Mouse (Mus musculus): ENCODE measurements at regions not wholly inside any gene's neighbourhood (a gene's known extent, or its start where the extent isn't known, plus 50 kb on each side); places are given as distances from the start of the nearest gene placed in this dataset.
"Not testable (repeated sequence)": the region's sequence is repeated elsewhere in the genome, so short reads cannot be mapped to it uniquely, and the experiment has no call there.

- DNase-seq (ENCODE audit: low spot score in 2 of 2): no peak
Measured at GRCm38 (mm10) chr3:21729328-21729727, 347.1 kb upstream of the Tbl1xr1 start.

GRCm38 (mm10) chr3:21735688-21736087 lies 340.8 kb upstream of the Tbl1xr1 start:
- peak in 1 of 2 experiments; percentile 22 for DNase-seq (ENCODE audit: low spot score in 2 of 2)

GRCm38 (mm10) chr3:21739720-21740119 lies 336.7 kb upstream of the Tbl1xr1 start:
- no peak for DNase-seq (ENCODE audit: low spot score in 2 of 2)

- no peak for DNase-seq (ENCODE audit: low spot score in 2 of 2)
Measured at GRCm38 (mm10) chr3:21744107-21744506, 332.3 kb upstream of the Tbl1xr1 start.

GRCm38 (mm10) chr3:21760516-21761218 lies 315.8 kb upstream of the Tbl1xr1 start:
- no peak for DNase-seq (ENCODE audit: low spot score in 2 of 2)

- DNase-seq (ENCODE audit: low spot score in 2 of 2): no peak
Measured at GRCm38 (mm10) chr3:21761219-21761600, 315.2 kb upstream of the Tbl1xr1 start.

GRCm38 (mm10) chr3:21761909-21762308 lies 314.5 kb upstream of the Tbl1xr1 start:
- no peak for DNase-seq (ENCODE audit: low spot score in 2 of 2)

GRCm38 (mm10) chr3:21768081-21768480 lies 308.4 kb upstream of the Tbl1xr1 start:
- no peak for DNase-seq (ENCODE audit: low spot score in 2 of 2)

- no peak for DNase-seq (ENCODE audit: low spot score in 2 of 2)
Measured at GRCm38 (mm10) chr3:21769920-21770547, 306.4 kb upstream of the Tbl1xr1 start.

GRCm38 (mm10) chr3:21771752-21772298 lies 304.6 kb upstream of the Tbl1xr1 start:
- no peak for DNase-seq (ENCODE audit: low spot score in 2 of 2)

- no peak for DNase-seq (ENCODE audit: low spot score in 2 of 2)
Measured at GRCm38 (mm10) chr3:21774172-21774842, 302.1 kb upstream of the Tbl1xr1 start.

- DNase-seq (ENCODE audit: low spot score in 2 of 2): no peak
Measured at GRCm38 (mm10) chr3:21778789-21779188, 297.7 kb upstream of the Tbl1xr1 start.

- DNase-seq (ENCODE audit: low spot score in 2 of 2): no peak
Measured at GRCm38 (mm10) chr3:21791983-21792631, 284.3 kb upstream of the Tbl1xr1 start.

GRCm38 (mm10) chr3:21798139-21798538 lies 278.3 kb upstream of the Tbl1xr1 start:
- DNase-seq (ENCODE audit: low spot score in 2 of 2): no peak

- DNase-seq (ENCODE audit: low spot score in 2 of 2): not testable (repeated sequence)
Measured at GRCm38 (mm10) chr3:21803886-21804285, 272.6 kb upstream of the Tbl1xr1 start.

GRCm38 (mm10) chr3:21806494-21807157 lies 269.8 kb upstream of the Tbl1xr1 start:
- DNase-seq (ENCODE audit: low spot score in 2 of 2): no peak

- DNase-seq (ENCODE audit: low spot score in 2 of 2): no peak
Measured at GRCm38 (mm10) chr3:21808539-21808938, 267.9 kb upstream of the Tbl1xr1 start.

GRCm38 (mm10) chr3:21809769-21810470 lies 266.5 kb upstream of the Tbl1xr1 start:
- DNase-seq (ENCODE audit: low spot score in 2 of 2): no peak

GRCm38 (mm10) chr3:21813401-21813800 lies 263.1 kb upstream of the Tbl1xr1 start:
- no peak for DNase-seq (ENCODE audit: low spot score in 2 of 2)

- no peak for DNase-seq (ENCODE audit: low spot score in 2 of 2)
Measured at GRCm38 (mm10) chr3:21816968-21817858, 259.2 kb upstream of the Tbl1xr1 start.
